Mouse (Mus musculus): ENCODE measurements around the gene Wdr49.

DNA sequence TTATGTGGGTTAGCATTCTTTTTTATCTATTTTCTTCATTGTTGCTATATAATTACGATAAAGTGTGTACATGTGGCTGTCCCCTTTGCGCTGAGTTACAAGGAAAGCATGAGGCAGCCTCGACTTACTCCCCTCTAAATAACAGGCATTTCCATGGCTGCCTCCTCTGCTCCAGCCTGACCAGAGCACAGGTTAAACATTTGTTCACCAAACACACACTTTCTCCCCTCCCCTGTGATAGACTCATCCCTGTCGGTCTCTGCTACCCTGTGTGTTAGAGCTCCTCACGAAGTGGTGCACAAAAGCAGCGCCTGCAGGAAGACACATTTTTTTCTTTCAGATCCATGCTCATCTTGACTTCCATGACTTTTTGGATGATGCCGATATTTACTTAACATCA, 7.3 kb downstream of the Wdr49 start:
- TF ChIP-seq CTCF (conservative IDR thresholded peaks at IDR 0.05 in 1 of 2, IDR thresholded peaks at IDR 0.05 in 1 of 2; ENCODE audit: low read depth in 2 of 2, low read length in 2 of 2) (no peak), POLR2AphosphoS2 (IDR thresholded peaks at IDR 0.05; ENCODE audit: low read depth, low read length) (no peak), MAFK (IDR thresholded peaks at IDR 0.05; ENCODE audit: insufficient replicate concordance, low read length) (no peak)
